Mouse (Mus musculus): ENCODE measurements around the gene Chst3.
"Not testable (repeated sequence)": the region's sequence is repeated elsewhere in the genome, so short reads cannot be mapped to it uniquely, and the experiment has no call there.

The Chst3 gene

DNA sequence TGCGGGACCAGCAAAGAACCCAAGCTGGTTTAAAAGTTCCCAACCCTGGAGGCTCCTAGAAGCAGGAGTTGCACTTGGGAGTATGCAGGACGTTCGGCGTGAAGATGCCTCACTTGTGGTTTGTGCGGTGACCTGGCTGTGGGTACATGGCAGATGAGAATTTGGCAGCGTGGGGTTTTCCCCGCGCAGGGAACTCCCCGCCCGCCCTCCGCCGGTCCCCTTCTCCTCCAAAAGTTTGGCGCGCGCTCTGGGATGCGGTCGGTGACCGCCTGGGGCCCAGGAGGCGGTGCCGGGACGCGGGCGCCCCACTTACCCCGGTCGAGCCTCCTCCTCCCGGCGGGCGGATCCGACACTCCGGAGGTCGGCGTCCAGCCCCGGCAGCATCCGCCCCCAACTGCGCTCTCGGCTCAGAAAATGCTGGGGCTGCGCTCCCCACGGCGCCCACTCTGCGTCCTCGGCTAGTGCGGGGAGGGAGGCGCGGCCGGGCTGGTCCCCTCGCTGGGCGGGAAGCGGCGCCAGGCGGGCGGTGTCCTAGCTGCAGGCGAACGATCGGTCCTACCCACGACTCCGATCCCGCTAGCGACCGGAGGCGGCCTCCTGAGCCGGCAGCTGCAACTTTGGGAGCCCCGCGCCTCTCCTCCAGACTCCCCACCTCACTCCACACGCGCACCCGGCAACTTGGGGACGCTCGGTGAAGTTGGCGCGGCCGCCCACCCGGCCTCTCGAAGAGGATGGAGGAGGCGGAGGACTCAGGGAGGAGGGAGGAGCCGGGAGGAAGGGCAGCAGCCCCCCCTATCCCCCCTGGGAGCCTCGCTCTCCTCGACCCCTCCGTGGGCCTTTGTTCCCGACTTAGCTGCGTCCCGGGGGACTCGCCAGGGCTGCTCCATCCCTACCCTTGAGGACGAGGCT, at the start of gene Chst3:
Gene Chst3 (minus strand): TSS at position 670 of the 909 bp plus-strand sequence.
- DNase-seq (ENCODE audit: low spot score in 2 of 2) = peak in 1 of 2 experiments; percentile 16

DNA sequence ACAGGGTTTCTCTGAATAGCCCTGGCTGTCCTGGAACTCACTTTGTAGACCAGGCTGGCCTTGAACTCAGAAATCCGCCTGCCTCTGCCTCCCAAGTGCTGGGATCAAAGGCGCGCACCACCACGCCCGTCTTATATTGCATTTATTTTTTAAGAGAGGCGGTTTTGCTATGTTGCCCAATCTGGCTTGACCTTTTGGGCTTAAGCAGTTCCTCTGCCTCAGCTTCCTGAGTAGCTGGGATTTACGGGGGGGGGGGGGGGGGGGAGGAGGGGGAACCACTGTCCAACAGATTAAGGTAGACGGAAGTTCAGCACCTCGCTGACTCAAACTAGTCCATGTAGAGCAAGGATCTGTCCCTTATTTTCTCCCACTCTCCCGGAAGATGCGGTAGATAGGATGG, 49.7 kb upstream of the Chst3 start:
- no peak for DNase-seq (ENCODE audit: low spot score in 2 of 2)

DNA sequence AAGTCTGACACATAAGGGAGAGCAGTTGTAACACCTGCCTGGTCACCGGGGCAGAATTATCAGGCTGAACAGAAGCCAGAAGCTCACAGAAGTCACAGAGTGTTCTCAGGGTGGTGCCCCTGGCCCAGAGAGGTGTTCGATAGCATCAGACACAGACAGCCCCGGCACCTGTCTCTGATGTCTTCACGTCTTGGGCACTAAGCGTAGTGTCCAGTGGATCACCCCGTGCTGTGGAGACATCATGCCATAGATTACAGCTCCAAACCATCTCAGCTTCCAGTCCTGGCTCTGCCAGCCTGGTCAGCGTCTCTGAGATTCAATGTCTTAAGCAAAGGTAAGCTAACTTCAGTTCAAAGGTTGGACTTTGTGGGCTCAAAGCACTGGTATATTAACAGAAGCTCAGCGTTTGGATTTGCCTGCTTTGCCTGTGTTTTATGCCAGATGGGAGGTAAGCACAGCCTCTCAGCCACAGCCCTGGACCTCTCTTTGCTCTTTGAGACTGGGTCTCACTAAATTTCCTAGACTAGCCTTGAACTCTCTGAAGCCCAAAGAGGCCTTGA, 47.9 kb upstream of the Chst3 start:
- DNase-seq (ENCODE audit: low spot score in 2 of 2) = no peak

DNA sequence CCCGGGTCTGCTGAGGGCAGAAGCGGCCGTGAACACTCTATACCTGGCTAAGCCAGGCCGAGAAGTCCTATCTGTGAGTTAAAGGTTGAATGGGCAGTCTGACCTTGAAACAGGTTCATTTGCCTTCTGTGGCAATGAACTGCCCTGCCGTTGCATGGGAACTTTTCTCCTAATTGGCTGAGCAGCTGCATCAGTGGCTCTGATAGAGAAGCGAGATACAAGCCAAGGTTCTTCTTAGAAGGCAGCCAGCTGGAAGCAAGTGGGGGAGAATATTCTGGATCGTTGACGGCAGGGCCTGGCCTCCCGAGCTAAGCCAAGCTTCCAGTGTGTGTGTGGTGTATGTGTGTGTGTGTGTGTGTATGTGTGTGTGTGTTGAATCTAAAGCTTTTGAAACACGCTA, 46.2 kb upstream of the Chst3 start:
- DNase-seq (ENCODE audit: low spot score in 2 of 2) = no peak

DNA sequence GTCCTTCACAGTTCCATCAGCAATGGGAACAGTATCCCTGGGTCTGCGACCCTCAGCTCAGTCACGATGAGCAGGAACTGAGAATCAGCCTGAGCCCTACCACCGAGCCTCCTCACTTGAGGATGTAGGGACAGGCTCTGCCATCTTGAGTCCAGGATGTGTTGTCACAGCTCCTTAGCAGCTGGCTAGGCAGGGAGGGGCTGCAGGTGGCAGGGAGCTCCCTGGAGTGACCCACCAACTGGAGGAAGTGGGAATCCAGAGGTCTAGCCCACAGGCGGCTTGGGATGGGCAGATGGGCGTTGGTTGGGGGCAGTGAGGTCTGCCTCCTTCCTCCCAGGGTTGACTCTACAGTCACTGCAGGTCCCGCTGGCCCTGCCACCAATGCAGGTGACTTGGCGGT, 44.3 kb upstream of the Chst3 start:
- no peak for DNase-seq (ENCODE audit: low spot score in 2 of 2)

DNA sequence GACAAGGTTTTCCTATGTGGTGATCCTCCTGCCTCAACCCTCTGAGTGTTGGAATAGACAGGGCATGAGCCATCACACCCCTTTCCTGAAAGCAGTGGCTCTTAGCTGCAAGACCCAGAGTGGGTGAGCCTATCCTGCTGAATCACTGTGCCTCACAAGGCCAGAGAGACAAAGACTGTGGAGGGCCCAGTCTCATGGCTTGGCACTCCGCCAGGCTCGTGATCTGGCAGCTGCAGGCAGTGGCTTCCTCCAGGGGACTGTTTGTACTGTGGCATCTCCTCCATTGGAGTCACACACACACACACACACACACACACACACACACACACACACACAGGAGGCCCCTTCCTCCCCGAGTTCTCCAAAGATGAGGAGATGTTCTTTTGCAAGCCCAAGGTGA, 43.3 kb upstream of the Chst3 start:
- peak; percentile 71 for DNase-seq (ENCODE audit: low spot score in 2 of 2)

DNA sequence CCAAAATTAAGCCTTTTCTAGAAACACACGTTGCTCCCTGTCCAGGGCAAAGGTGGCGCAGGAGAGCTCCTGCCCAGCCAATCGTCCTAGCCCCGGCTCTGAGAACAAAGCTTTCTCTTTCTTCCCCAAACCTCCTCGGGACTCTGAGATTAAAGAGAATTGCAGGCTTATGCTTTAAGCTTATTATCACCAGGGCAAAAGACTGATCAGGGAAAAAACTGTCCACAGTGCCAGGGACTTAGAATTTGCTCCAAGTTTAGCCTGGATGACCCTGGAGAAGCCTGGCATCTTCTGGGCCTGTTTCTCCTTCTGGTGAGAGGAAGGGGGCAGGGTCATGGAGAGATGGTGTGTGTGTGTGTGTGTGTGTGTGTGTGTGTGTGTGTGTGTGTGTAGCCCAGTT, 42.5 kb upstream of the Chst3 start:
- no peak for DNase-seq (ENCODE audit: low spot score in 2 of 2)

DNA sequence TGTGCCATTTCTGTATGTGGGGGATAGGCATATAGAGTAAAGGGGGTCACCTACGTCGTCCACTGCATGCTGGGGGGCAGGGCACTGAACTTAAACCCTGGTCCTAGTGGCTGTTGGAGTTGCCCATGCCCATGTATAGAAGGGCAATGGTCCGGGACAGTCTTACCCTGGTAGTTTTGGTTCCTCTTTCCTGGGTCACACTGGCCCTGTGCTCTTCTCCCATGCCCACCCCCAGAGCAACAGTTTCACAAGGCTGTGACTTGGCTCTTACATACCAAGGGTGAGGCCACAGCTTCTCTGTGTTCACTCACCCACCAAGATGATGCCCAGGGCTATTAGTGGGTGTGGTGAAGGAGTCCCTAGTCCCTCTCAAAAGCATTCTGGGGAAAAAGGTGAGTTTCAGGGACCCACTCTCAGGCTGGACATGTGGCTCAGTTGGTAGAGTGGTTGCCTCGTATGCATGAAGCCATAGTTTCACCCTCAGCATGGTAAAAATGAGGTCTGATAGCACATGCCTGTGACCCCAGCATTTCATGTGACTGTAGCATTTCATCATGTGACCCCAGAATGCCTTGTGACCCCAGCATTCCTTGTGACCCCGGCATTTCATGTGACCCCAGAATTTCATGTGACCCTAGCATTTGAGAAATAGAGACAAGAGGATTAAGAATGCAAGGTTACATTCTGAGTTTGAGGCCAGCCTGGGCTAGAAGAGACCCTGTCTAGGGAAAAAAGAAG, 41.7 kb upstream of the Chst3 start:
- no peak for DNase-seq (ENCODE audit: low spot score in 2 of 2)

DNA sequence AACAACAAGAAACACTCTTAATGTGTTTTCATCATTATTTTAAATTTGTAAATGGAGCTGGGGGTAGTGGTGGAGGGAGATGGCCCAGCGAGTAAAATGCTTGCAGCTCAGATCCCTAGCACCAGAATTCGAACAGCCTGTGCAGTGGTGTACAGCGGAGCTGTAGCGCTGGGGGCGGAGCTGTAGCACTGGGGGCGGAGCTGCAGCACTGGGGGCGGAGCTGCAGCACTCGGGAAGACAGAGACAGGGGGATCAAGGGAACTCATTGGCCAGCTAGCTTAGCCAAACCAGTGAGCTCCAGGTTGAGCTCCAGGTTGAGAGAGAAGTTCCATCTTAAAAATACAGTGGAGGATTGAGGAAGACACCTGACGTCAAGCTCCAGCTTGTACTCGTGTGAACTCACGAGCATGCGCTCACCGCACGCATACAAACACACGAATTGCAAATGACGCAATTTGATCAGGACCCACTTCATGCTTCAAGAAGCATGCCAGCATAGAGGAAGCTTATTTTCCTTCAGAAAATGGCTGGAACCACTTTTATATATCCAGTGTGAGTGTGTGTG, 38.3 kb upstream of the Chst3 start:
- DNase-seq (ENCODE audit: low spot score in 2 of 2) = no peak

DNA sequence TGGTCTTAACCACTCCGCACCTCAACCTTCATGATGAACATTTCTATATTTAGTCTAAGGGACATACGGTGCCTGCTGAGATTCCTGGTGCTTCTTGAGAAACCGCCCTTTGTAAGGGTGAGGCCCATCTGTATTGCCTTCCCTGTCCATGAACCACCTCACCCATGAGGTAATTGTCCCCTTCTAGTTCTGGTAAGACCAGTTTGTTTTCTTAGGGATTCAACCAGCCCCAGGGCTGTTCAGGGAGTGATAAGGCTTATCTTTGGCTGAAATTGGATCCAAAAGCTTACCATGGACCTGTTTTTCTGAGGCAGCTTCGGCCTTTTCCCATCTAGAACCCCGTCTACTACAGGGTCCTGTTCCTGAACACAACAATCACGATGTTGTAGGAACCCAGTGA, 37.0 kb upstream of the Chst3 start:
- DNase-seq (ENCODE audit: low spot score in 2 of 2) = no peak

DNA sequence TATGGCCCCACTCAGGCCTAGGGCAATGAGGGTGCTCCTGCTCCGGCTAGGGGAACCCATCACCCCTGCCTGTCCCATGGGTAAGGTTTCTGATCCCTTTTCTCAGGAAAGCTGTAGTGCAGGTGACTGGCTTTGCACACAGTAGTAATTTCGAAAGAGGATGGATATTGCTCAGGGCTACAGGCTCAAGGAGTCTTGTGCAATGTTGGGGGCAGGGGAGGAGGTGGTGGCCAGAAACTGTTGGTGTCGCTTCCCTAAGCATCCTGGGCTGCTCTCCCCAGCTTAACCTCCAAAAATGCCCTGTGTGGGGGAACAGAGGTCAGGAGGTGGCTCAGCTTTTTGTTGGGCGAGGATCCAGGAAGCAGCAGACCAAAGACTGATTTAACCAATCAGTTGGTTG, 33.5 kb upstream of the Chst3 start:
- DNase-seq (ENCODE audit: low spot score in 2 of 2) = no peak

DNA sequence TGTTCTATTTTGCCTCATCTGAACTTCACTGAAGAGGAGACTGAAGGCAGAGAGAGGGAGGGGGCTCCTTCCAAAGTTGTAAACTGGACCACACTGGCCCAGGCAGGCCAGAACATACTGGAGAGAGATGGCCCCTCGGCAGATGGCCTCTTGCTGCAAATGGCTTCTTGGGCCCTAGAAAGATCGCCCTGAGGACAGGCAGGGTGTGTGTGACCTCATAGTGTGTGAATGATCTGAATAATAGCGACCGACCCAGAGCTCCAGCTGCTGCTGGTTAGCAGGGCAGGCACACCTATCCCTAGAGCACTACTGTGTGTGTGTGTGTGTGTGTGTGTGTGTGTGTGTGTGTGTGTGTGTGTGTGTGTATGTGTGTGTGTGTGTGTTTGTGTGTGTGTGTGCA, 33.1 kb upstream of the Chst3 start:
- no peak for DNase-seq (ENCODE audit: low spot score in 2 of 2)

DNA sequence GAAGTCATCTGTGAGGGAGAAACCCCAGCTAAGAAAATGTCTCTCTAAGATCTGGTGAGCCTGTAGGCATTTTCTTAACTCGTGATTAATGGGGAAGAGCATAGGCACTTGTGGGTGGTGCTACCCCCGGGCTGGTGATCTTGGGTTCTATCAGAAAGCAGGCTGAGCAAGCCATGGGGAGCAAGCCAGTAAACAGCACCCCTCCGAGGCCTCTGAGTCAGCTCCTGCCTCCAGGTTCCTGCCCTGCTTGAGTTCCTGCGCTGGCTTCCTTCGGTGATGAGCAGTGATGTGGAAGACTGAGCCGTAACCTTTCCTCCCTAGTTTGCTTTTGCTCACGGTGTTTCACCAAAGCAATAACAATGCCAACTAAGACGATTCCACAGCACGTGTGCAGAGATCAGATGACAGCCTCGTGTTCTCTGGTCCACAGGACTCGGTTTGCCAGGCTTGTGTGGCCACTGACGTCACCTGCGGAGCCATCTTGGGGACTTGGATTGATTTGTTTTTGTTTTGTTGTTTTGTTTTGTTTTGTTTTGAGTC, 31.4 kb upstream of the Chst3 start:
- no peak for DNase-seq (ENCODE audit: low spot score in 2 of 2)

DNA sequence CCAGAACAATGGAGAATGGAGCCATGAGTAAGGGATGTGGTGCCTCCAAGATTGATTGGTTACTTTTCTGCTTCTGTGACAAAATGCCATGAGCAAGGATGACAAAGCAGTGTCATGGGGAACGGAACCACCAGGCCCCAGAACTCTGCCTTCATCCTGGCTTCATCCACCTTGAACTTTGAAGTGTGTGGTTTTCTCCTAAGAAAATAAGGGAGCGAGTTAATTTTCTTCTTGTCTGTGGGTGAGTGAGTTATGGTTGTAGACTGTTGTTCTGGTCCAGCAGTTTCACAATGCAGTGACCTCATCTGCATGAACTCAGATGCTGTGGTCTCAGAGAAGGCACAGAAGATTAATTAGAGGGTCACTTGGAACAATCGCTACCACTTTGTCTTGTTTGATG, 29.3 kb upstream of the Chst3 start:
- DNase-seq (ENCODE audit: low spot score in 2 of 2) = not testable (repeated sequence)

DNA sequence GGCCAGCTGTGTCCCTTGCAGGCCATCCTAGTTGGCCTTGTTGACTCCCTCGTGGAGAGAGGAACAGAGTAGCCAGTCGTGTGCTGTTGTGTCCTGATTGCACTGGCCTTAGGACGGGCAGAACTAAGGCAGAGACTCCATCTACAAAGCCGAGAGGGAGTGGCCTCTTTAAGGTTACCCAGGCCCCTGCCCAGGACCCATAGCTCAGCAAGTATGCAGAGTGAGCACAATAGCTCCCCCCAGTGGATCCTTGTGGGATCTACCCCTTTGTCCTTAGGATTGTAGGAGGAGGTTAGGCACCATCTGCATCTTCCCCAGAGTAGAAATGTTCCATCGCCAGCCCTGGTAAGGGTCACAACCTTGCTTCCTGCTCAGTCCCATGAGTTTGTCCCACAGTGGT, 27.5 kb upstream of the Chst3 start:
- DNase-seq (ENCODE audit: low spot score in 2 of 2) = peak; percentile 52 to 61

DNA sequence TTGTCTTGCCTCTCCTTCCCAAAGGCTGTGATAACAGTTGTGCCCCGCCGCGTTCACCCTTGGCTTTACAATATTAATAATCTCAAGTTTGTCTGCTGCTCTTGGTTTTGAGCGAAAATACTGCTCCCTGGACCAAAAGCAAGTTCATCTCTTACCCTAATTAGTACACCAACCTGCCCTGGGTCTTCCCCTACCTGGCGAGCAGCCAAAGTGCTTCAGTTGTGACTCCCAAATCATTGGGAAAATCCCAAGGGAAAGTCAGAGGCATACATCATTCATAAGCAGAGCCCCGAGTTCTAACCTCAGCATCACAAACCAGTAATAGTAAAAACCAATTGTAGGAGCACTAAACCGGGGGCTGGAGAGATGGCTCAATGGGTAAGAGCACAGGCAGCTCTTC, 26.6 kb upstream of the Chst3 start:
- DNase-seq (ENCODE audit: low spot score in 2 of 2) = no peak

DNA sequence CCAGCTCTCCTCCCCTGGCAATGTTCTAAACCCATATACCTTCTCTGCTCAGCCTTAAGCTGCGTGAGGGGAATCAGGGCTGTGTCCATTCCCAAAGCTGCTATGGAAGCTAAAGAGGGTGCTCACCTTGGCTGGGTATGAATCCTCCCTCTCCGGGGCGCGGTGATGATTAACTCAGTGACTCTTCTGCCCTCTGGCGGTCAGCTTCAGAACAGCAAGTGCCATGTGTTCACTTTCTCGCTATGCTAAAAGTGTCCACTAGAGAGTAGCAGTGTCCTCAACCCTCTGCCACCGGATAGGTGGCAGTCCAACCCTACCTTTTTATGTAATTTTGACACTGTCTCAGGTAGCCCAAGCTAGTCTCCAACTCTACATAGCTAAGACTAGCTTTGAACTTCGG, 26.0 kb upstream of the Chst3 start:
- peak; percentile 97 for DNase-seq (ENCODE audit: low spot score in 2 of 2)

DNA sequence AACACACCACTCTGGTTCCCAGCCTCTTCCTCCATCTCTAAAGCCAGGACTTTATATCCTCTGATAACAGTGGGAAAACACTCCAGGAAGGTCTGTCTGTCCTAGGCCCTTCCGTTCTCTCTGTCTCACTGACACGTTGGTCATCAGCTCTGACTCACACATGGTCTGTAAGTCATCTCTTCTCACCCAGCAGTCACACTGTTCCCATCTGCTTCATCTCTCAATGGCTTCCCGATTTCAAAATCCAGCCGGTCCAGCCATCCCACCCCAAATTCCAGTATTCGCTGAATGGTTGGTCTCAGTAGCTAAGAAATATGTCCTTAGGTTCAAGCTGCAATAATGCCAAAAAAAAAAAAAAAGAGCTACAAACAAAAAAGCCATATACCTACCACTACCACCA, 24.9 kb upstream of the Chst3 start:
- DNase-seq (ENCODE audit: low spot score in 2 of 2) = no peak

DNA sequence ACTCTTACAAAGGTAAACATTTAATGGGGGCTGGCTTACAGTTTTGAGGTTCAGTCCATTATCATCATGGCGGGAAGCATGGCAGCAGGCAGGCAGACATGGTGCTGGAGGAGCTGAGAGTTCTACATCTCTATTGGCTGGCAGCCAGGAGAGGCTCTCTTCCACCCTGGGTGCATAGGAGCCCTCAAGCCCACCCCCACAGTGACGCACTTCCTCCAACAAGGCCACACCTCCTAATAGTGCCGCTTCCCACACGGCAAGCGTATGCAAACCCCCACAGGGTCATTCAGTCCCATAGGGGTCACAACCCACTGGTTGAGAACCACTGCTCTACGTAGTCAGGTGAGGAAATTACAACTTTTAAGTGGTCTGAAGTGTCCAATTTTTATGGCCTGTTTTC, 21.4 kb upstream of the Chst3 start:
- no peak for DNase-seq (ENCODE audit: low spot score in 2 of 2)

DNA sequence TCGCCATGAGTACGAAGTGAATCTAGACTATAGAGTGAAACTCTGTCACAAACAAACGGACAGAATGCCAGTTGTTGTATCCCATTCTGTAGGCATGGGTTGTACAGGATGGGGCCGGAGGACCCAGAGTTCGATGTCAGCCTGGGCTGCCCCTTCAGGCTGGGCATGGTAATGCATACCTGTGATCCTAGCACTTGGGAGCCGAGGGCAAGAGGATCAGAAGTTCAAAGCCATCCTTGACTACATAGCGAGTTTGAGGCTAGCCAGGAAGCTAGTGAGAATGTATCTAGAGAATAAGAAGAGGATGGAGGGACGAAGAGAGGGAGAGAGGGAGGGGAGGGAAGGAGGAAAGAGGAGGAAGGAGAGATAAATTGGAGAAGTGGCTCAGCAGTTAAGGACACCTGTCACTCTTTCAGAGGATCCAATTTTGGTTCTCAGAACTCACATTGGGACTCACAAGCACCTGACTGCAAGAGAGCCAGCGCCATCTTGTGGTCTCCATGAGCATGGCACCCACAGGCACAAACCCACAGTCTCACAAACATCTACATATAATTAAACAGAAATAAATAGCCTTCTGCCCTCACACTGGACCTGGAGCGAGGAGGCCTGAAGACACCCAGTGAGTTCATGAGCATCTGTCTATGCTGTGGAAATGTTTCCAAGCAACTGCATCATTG, 18.6 kb upstream of the Chst3 start:
- peak; percentile 55 to 57 for DNase-seq (ENCODE audit: low spot score in 2 of 2)

DNA sequence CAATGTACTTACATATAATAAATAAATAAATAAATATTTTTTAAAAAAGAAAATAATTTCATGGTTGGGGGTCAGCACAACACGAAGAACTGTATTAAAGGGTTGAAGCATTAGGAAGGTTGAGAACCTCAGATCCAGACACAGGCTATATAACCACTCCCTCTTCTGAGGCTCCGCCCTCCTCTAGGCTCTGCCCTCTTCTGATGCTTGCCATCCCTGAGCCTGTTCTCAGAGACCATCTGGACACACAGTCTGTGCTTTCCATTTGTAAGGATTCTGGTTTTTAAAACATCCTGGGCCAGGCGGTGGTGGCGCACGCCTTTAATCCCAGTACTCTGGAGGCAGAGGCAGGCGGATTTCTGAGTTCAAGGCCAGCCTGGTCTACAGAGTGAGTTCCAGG, 16.8 kb upstream of the Chst3 start:
- DNase-seq (ENCODE audit: low spot score in 2 of 2) = not testable (repeated sequence)

DNA sequence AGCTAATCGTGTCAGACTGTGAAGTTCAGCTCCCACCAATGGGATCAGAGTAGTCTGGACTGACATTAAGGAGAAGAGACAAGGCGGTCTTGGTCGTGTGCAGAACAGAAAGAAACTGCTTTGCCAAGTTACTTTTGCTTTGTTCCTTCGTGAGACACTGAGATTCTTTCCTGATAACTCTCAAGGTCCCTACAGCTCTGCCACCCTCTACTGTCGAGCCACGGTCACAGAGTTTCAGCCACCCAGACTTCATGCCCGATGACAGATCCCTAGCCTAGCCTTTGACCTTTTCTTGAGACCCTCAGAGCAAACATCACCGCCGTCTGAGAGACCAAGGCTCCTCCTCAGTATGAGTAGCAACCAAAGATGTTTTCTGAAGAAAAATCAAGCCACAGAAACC, 14.9 kb upstream of the Chst3 start:
- no peak for DNase-seq (ENCODE audit: low spot score in 2 of 2)

Data from right cerebral cortex, adult 2 months (tissue).